Mouse (Mus musculus) olfactory bulb, adult 2 months (tissue): ENCODE data around the gene Efcab11.

Experiments used
- CTCF ChIP-seq: fragments of 200-500 bp; IDR thresholded peaks from 2 replicates; pipeline ENCODE4 v1.5.1; 2012; ENCODE audit warnings: low read depth, mild to moderate bottlenecking, low read length, moderate library complexity; ENCODE audit not compliant: insufficient read depth
- POLR2A ChIP-seq: fragments of 200-500 bp; IDR thresholded peaks from 2 replicates; pipeline ENCODE4 v1.6.1; 2012; ENCODE audit warnings: mild to moderate bottlenecking, low read depth, low read length, moderate library complexity; ENCODE audit not compliant: insufficient read depth

GRCm38 (mm10) chr12:99923703-99924102 is 39.5 kb upstream of the Efcab11 start:
- TF ChIP-seq CTCF = no peak
- TF ChIP-seq POLR2A = no peak
